Mouse (Mus musculus) ES-E14 (cell line): ENCODE measurements around the gene Ncam1.

ENCODE experiments used
- CHD2 ChIP-seq: IDR thresholded peaks from 2 replicates; pipeline ENCODE4 v1.6.1; 2014; ENCODE audit warnings: mild to moderate bottlenecking, low read depth, low read length, inconsistent platforms
- ZC3H11A ChIP-seq: IDR thresholded peaks from 2 replicates; pipeline ENCODE4 v1.6.1; 2012; ENCODE audit warnings: low read depth, mild to moderate bottlenecking, inconsistent platforms, low read length, borderline replicate concordance
- ZNF384 ChIP-seq: IDR thresholded peaks from 2 replicates; pipeline ENCODE4 v1.6.1; 2012; ENCODE audit warnings: low read depth, low read length, inconsistent platforms

DNA sequence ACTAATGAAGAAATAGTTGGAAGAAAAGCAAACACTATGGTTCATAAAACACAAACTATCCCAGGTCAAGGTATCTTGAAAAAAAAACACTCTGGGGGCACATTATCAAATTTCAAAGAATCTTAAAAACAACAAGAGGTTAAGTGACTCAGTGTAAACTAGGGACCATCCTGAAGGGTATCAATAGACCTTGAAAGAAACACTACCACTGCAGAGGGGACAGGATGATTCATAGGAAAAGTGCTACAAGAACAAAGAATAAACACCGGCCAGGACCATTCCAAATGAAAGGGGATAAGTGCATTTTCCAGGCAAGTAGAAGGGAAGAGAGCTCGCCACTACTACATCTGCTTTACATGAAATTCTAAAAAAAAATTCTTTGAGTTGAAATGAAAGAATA lies 32.1 kb downstream of the Ncam1 start:
- TF ChIP-seq ZC3H11A: no peak
- no peak for TF ChIP-seq CHD2
- TF ChIP-seq ZNF384: no peak
